Mouse (Mus musculus) kidney, embryonic 16.5 days (tissue): Measurements from ENCODE around the gene Tlr13. TPM values are rescaled to one million over a fixed set of nuclear protein-coding genes. Genes with fewer than 3 reads are reported as not detected.

ENCODE experiments used
- ATAC-seq: fragments of 200-750 bp; cut with Nextera tagmentation; 2 replicates; pipeline ENCODE4 v1.8.0; 2017; ENCODE audit warnings: moderate TSS enrichment; ENCODE audit not compliant: low FRiP score, low TSS enrichment
- H3K27ac ChIP-seq: fragments of 300-500 bp; sonication (generic); 2 replicates; pipeline ENCODE4 v1.5.1; 2014; ENCODE audit warnings: low read length
- H3K27me3 ChIP-seq: fragments of 300-500 bp; sonication (generic); 2 replicates; pipeline ENCODE4 v1.6.1; 2014; ENCODE audit warnings: low read length, control low read depth, mixed read lengths; ENCODE audit not compliant: insufficient read depth
- H3K36me3 ChIP-seq: fragments of 300-500 bp; sonication (generic); 2 replicates; pipeline ENCODE4 v1.6.1; 2014; ENCODE audit warnings: low read length, control low read depth, mixed read lengths; ENCODE audit not compliant: insufficient read depth
- H3K4me1 ChIP-seq: fragments of 300-500 bp; sonication (generic); 2 replicates; pipeline ENCODE4 v1.6.1; 2014; ENCODE audit warnings: low read length, control low read depth, mixed read lengths; ENCODE audit not compliant: insufficient read depth
- H3K4me2 ChIP-seq: fragments of 300-500 bp; sonication (generic); replicated peaks from 2 replicates; pipeline ENCODE4 v1.6.1; 2014; ENCODE audit warnings: low read depth, low read length
- H3K4me3 ChIP-seq: fragments of 300-500 bp; sonication (generic); 2 replicates; pipeline ENCODE4 v1.5.1; 2014; ENCODE audit warnings: mild to moderate bottlenecking, low read length
- H3K9ac ChIP-seq: fragments of 300-500 bp; sonication (generic); replicated peaks from 2 replicates; pipeline ENCODE4 v1.6.1; 2014; ENCODE audit warnings: low read length
- H3K9me3 ChIP-seq: fragments of 300-500 bp; sonication (generic); 2 replicates; pipeline ENCODE4 v1.6.1; 2016; ENCODE audit warnings: low read length, control low read depth
- WGBS: fragments of 180-500 bp; shearing (Covaris S2); extraction: QIAGEN DNeasy Blood & Tissue Kit; methylation state at CpG from one replicate; pipeline ENCODE4 v1.1.7; 2014; 5-methylcytosine and 5-hydroxymethylcytosine counted together
- polyA plus RNA-seq: library from polyadenylated mRNA; unstranded; fragments of >200 nt; fragmentation: Nextera tagmentation; extraction: Ambion mirVana; gene quantifications from 2 replicates; pipeline ENCODE4 v1.2.1, GENCODE M21; 2015

Tlr13 gene
- polyA plus RNA-seq, 1 experiment from 2014 or later = 0.44 TPM

DNA sequence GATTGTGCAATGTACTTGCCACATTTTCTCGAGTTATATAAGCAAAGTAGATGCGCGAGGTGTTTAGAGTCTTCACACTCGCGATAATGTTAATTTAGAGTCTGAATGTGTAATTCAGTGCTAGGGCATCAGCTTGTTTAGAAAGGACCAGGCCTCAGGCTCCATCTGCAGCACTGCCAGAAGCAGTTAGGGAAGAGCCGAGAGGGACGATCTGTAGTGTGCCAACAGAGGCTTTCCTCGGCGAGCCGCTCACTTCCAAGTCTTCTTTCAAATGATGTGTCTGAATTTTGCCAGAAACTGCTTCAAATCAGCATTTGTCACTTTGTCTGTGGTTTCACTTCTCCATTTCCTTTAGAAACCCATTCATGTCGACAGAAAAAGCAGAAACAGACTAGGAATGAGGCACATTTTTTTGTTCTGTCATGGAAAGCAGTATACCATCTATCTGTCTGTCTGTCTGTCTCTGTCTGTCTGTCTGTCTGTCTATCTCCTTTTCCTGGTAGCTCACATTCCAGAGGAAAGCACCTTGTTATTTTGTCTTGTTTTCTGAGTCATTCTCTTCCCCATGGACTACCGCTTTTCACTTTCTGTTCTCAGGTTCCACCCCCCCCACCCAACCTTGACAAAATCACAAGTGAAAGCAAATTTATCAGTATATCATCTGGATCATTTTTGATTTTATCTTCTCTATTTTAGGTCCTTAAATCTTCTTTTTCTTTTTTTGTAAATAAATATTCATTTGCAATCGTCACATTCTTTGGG, 3.5 kb upstream of the Tlr13 start:
- ATAC-seq = no peak
- H3K4me1 ChIP-seq = no peaks in the 10 kb centered on the region
- H3K4me2 ChIP-seq = no peak overlapping the region
- H3K9me3 ChIP-seq = no peaks in the 10 kb centered on the region
- no peak overlapping the region for H3K9ac ChIP-seq
- WGBS = 79% methylated on average over 13 of the region's 13 CpGs
- H3K27me3 ChIP-seq = peaks cover 8% of the 10 kb centered on the region; the same call in 1 of the 2 replicates
- no peaks in the 10 kb centered on the region for H3K36me3 ChIP-seq
- H3K27ac ChIP-seq = no peak overlapping the region
- no peak overlapping the region for H3K4me3 ChIP-seq

- Histone ChIP-seq H3K4me1 (no peaks in the 10 kb centered on the region), H3K9me3 (no peaks in the 10 kb centered on the region), H3K27me3 (peaks cover 4% of the 10 kb centered on the region; the same call in 1 of the 2 replicates), H3K9ac (no peak overlapping the region), H3K4me3 (no peak overlapping the region), H3K27ac (no peak overlapping the region), H3K36me3 (no peaks in the 10 kb centered on the region), H3K4me2 (no peak overlapping the region)
- 94% methylated on average over 1 of the region's 1 CpGs for WGBS
- no peak for ATAC-seq
Measured at GRCm38 (mm10) chrX:106148185-106148584, 5.2 kb downstream of the Tlr13 start.

DNA sequence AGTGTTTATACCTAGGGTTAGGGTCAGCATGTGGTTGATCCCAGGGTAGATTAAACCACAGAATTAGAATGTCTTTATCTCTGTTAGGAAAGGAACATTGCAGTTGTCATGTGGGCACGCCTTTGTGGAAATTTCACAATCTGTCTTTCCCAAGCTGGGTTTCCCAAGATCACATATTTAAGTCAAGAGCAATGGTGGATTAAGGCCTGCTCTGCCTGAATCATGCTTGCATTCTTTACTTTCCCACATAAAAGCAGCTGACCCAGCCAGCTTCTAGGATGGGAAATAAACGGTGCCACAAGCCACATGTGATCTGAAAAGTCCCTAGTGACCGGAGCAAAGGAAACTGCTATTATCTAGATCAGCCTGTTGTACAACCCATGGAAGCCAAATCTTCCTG, 6.5 kb downstream of the Tlr13 start:
- 86% methylated on average over 3 of the region's 3 CpGs for WGBS
- Histone ChIP-seq H3K9ac (no peak overlapping the region), H3K4me3 (no peak overlapping the region), H3K27me3 (peaks cover 4% of the 10 kb centered on the region; the same call in 1 of the 2 replicates), H3K4me2 (no peak overlapping the region), H3K36me3 (no peaks in the 10 kb centered on the region), H3K27ac (no peak overlapping the region), H3K4me1 (no peaks in the 10 kb centered on the region), H3K9me3 (no peaks in the 10 kb centered on the region)
- ATAC-seq = no peak

DNA sequence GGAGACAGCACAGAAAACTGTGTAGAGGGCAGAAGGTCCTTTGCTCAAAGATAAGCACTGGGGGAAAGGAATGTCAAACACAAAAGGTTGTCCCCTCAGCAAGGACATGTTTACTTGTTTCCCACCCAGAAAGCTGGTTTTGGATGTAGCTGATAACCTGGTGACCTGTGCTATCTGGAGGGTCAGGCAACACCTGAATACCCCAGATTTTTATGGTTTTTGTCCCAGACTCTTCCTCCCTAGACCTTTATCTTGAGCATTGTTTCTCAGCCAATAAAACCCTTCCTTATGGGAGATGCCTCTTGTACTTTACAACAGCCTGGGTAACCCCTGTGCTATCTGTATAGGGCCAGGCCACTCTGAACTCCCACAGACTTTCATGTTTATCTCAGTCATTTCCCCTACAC, 11.2 kb downstream of the Tlr13 start:
- no peak for ATAC-seq
- Histone ChIP-seq H3K4me1 (no peaks in the 10 kb centered on the region), H3K27me3 (peaks cover 2% of the 10 kb centered on the region; the same call in 1 of the 2 replicates)

GRCm38 (mm10) chrX:106155892-106156291, 12.9 kb downstream of the Tlr13 start:
- Histone ChIP-seq H3K9ac (no peak overlapping the region), H3K9me3 (no peaks in the 10 kb centered on the region), H3K27ac (no peak overlapping the region), H3K4me2 (no peak overlapping the region), H3K27me3 (peaks cover 2% of the 10 kb centered on the region; the same call in 1 of the 2 replicates), H3K4me1 (no peaks in the 10 kb centered on the region), H3K36me3 (no peaks in the 10 kb centered on the region), H3K4me3 (no peak overlapping the region)
- no peak for ATAC-seq
- 82% methylated on average over 4 of the region's 4 CpGs for WGBS

More for the DNA sequence above, 11.2 kb downstream of the Tlr13 start:
- H3K4me2 ChIP-seq = no peak overlapping the region
- no peak overlapping the region for H3K9ac ChIP-seq
- no peak overlapping the region for H3K27ac ChIP-seq
- H3K9me3 ChIP-seq = no peaks in the 10 kb centered on the region
- H3K4me3 ChIP-seq = no peak overlapping the region
- H3K36me3 ChIP-seq = no peaks in the 10 kb centered on the region

- Histone ChIP-seq H3K9me3 (no peaks in the 10 kb centered on the region), H3K36me3 (no peaks in the 10 kb centered on the region), H3K27me3 (peaks cover 2% of the 10 kb centered on the region; the same call in 1 of the 2 replicates), H3K27ac (no peak overlapping the region), H3K4me1 (no peaks in the 10 kb centered on the region), H3K4me3 (no peak overlapping the region), H3K9ac (no peak overlapping the region), H3K4me2 (no peak overlapping the region)
- no peak for ATAC-seq
- WGBS = 50% methylated on average over 5 of the region's 5 CpGs
Measured at GRCm38 (mm10) chrX:106163995-106164394, 21.0 kb downstream of the Tlr13 start.

- H3K27me3 ChIP-seq = peaks cover 2% of the 10 kb centered on the region; the same call in 1 of the 2 replicates
- H3K36me3 ChIP-seq = no peaks in the 10 kb centered on the region
- H3K27ac ChIP-seq = no peak overlapping the region
- H3K9me3 ChIP-seq = no peaks in the 10 kb centered on the region
- WGBS = 70% methylated on average over 5 of the region's 5 CpGs
- no peak for ATAC-seq
- no peak overlapping the region for H3K4me2 ChIP-seq
- H3K4me3 ChIP-seq = no peak overlapping the region
- H3K9ac ChIP-seq = no peak overlapping the region
- no peaks in the 10 kb centered on the region for H3K4me1 ChIP-seq
Measured at GRCm38 (mm10) chrX:106164555-106164954, 21.6 kb downstream of the Tlr13 start.

GRCm38 (mm10) chrX:106165089-106165488, 22.1 kb downstream of the Tlr13 start:
- no peaks in the 10 kb centered on the region for H3K36me3 ChIP-seq
- WGBS = 76% methylated on average over 1 of the region's 1 CpGs
- H3K27ac ChIP-seq = no peak overlapping the region
- peaks cover 2% of the 10 kb centered on the region; the same call in 1 of the 2 replicates for H3K27me3 ChIP-seq
- H3K9me3 ChIP-seq = no peaks in the 10 kb centered on the region
- no peak overlapping the region for H3K4me3 ChIP-seq
- H3K4me1 ChIP-seq = no peaks in the 10 kb centered on the region
- no peak overlapping the region for H3K9ac ChIP-seq
- ATAC-seq = no peak
- H3K4me2 ChIP-seq = no peak overlapping the region

- H3K27ac ChIP-seq = no peak overlapping the region
- peaks cover 2% of the 10 kb centered on the region; the same call in 1 of the 2 replicates for H3K27me3 ChIP-seq
- H3K4me1 ChIP-seq = no peaks in the 10 kb centered on the region
- peak overlapping the region; percentile 38 for H3K4me3 ChIP-seq
- 31% methylated on average over 18 of the region's 18 CpGs for WGBS
- H3K4me2 ChIP-seq = peak overlapping the region; percentile 54
- H3K9ac ChIP-seq = peak overlapping the region; percentile 48
- no peaks in the 10 kb centered on the region for H3K36me3 ChIP-seq
- H3K9me3 ChIP-seq = peaks cover 3% of the 10 kb centered on the region; the same call in 1 of the 2 replicates
- ATAC-seq = peak; percentile 76
Measured at GRCm38 (mm10) chrX:106171106-106171852, 28.3 kb downstream of the Tlr13 start.

DNA sequence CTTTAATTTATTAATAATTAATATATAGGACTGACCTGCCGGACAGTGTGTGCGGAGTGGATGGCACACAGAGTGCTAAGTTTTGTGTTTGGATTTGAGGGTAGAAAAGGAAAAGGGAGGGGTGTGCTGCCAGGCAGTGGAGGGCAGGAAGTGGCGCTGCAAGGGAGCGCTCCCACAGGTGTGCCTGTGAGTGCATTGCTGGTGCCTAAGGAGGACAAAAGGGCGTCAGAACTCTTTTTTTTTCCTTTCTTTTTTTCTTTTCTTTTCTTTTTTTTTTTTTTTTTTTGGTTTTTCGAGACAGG, 28.8 kb downstream of the Tlr13 start:
- H3K4me3 ChIP-seq = peak overlapping the region; percentile 38

More for the DNA sequence above, 28.8 kb downstream of the Tlr13 start:
- ATAC-seq = peak; percentile 65; the same call in 1 of the 2 replicates
- Histone ChIP-seq H3K27me3 (peaks cover 2% of the 10 kb centered on the region; the same call in 1 of the 2 replicates), H3K9ac (peak overlapping the region; percentile 48), H3K4me1 (no peaks in the 10 kb centered on the region), H3K36me3 (no peaks in the 10 kb centered on the region), H3K4me2 (peak overlapping the region; percentile 54), H3K27ac (no peak overlapping the region), H3K9me3 (peaks cover 3% of the 10 kb centered on the region; the same call in 1 of the 2 replicates)
- 59% methylated on average over 6 of the region's 6 CpGs for WGBS
